In genomic region chr3:144689236-144689635, GRCm38 (mm10) we compare ENCODE assay signal across 8 mouse cellular contexts. TPM values are rescaled to one million over a fixed set of nuclear protein-coding genes. Genes with fewer than 3 reads are reported as not detected.
A peak's percentile ranks its signal among the peaks of the same experiment; 100 is the strongest.
DNase-seq lines count a peak whose midpoint lies in the region; ATAC-seq and TF ChIP-seq lines count a peak whose summit lies in the region.

No protein-coding gene starts in this region.

- ATAC-seq in kidney, embryonic 15.5 days (replicated peaks; ENCODE audit: low FRiP score), result peak; percentile 94
- ATAC-seq in common myeloid progenitor, adult 5-6 weeks (replicated peaks; ENCODE audit: low read depth, poor library complexity, severe bottlenecking), result peak; percentile 89
- peak; percentile 58; the same call in 1 of the 2 replicates for ATAC-seq in hindbrain, embryonic 13.5 days (ENCODE audit: low FRiP score)
- peak; percentile 95 for ATAC-seq in liver, postnatal 0 days
- peak; percentile 72; the same call in 1 of the 2 replicates for ATAC-seq in neural tube, embryonic 14.5 days (ENCODE audit: low read depth)

- no peak for TF ChIP-seq EP300 in liver, postnatal 0 days (IDR thresholded peaks at IDR 0.05; ENCODE audit: low read depth)

- H3K9me3 ChIP-seq in kidney, embryonic 15.5 days (replicated peaks), result no peaks in the 10 kb centered on the region
- H3K9me3 ChIP-seq in hindbrain, embryonic 13.5 days, result no peaks in the 10 kb centered on the region
- no peaks in the 10 kb centered on the region for H3K9me3 ChIP-seq in liver, postnatal 0 days (ENCODE audit: low read length)
- H3K9me3 ChIP-seq in neural tube, embryonic 14.5 days (ENCODE audit: control insufficient read depth, low read length), result no peaks in the 10 kb centered on the region

- H3K4me2 ChIP-seq in kidney, embryonic 15.5 days, result no peak overlapping the region
- no peak overlapping the region for H3K4me2 ChIP-seq in hindbrain, embryonic 13.5 days
- H3K4me2 ChIP-seq in liver, postnatal 0 days (ENCODE audit: low read depth, low read length), result no peak overlapping the region
- H3K4me2 ChIP-seq in neural tube, embryonic 14.5 days (ENCODE audit: low read depth, low read length), result no peak overlapping the region

- no peaks in the 10 kb centered on the region for H3K27me3 ChIP-seq in kidney, embryonic 15.5 days
- no peaks in the 10 kb centered on the region for H3K27me3 ChIP-seq in hindbrain, embryonic 13.5 days
- no peaks in the 10 kb centered on the region for H3K27me3 ChIP-seq in liver, postnatal 0 days (ENCODE audit: insufficient read depth, low read length)
- H3K27me3 ChIP-seq in neural tube, embryonic 14.5 days (ENCODE audit: control insufficient read depth, insufficient read depth, low read length), result no peaks in the 10 kb centered on the region

- no peak overlapping the region for H3K27ac ChIP-seq in kidney, embryonic 15.5 days
- H3K27ac ChIP-seq in hindbrain, embryonic 13.5 days, result no peak overlapping the region
- H3K27ac ChIP-seq in liver, postnatal 0 days (ENCODE audit: low read depth), result no peak overlapping the region
- H3K27ac ChIP-seq in neural tube, embryonic 14.5 days (ENCODE audit: low read depth, low read length), result no peak overlapping the region

- no peak overlapping the region for H3K4me3 ChIP-seq in kidney, embryonic 15.5 days (replicated peaks)
- no peak overlapping the region for H3K4me3 ChIP-seq in hindbrain, embryonic 13.5 days
- no peak overlapping the region for H3K4me3 ChIP-seq in liver, postnatal 0 days (ENCODE audit: low read depth, low read length)
- no peak overlapping the region for H3K4me3 ChIP-seq in neural tube, embryonic 14.5 days (ENCODE audit: low read depth, low read length)

- no peak overlapping the region for H3K9ac ChIP-seq in kidney, embryonic 15.5 days
- H3K9ac ChIP-seq in hindbrain, embryonic 13.5 days, result no peak overlapping the region
- H3K9ac ChIP-seq in liver, postnatal 0 days (replicated peaks), result no peak overlapping the region
- H3K9ac ChIP-seq in neural tube, embryonic 14.5 days (replicated peaks; ENCODE audit: low read depth, low read length), result no peak overlapping the region

- peaks cover 5% of the 10 kb centered on the region for H3K4me1 ChIP-seq in kidney, embryonic 15.5 days
- 0 out of 2 replicates have a peak, but pooled peaks cover 4% of the 10 kb centered on the region for H3K4me1 ChIP-seq in hindbrain, embryonic 13.5 days (replicated peaks)
- H3K4me1 ChIP-seq in liver, postnatal 0 days (ENCODE audit: insufficient read depth), result peaks cover 2% of the 10 kb centered on the region; the same call in 1 of the 2 replicates
- no peaks in the 10 kb centered on the region for H3K4me1 ChIP-seq in neural tube, embryonic 14.5 days (ENCODE audit: control insufficient read depth, insufficient read depth, low read length)

- 18% methylated on average over 11 of the region's 11 CpGs for WGBS in kidney, embryonic 15.5 days
- WGBS in hindbrain, embryonic 13.5 days, result 12% methylated on average over 11 of the region's 11 CpGs
- 33% methylated on average over 11 of the region's 11 CpGs for WGBS in liver, postnatal 0 days (ENCODE audit: insufficient replicate concordance)
- 14% methylated on average over 11 of the region's 11 CpGs for WGBS in neural tube, embryonic 14.5 days

- DNase-seq in kidney, adult 9 months, result no peak
- DNase-seq in liver, postnatal 0 days, result peak; percentile 83
- no peak for DNase-seq in frontal cortex, postnatal 10 days (ENCODE audit: low spot score in 2 of 2)
- DNase-seq in cerebellum, postnatal 36 days, result no peak

- peaks cover 48% of the 10 kb centered on the region for H3K36me3 ChIP-seq in kidney, embryonic 15.5 days
- peaks cover 56% of the 10 kb centered on the region for H3K36me3 ChIP-seq in hindbrain, embryonic 13.5 days
- H3K36me3 ChIP-seq in liver, postnatal 0 days (replicated peaks; ENCODE audit: insufficient read depth, low read length), result peaks cover 61% of the 10 kb centered on the region
- peaks cover 8% of the 10 kb centered on the region; the same call in 1 of the 2 replicates for H3K36me3 ChIP-seq in neural tube, embryonic 14.5 days (ENCODE audit: control insufficient read depth, insufficient read depth, low read length)

- peak; percentile 61 for TF ChIP-seq CTCF in liver, postnatal 0 days (IDR thresholded peaks at IDR 0.05; ENCODE audit: low read depth)

RNA-seq across cellular contexts. Expression of gene Sh3glb1, which starts 30.9 kb away (rescaled TPM):
- polyA plus RNA-seq in kidney, embryonic 15.5 days (2015; fragmentation: Nextera tagmentation; extraction: Ambion mirVana), result 92.7 and 104 TPM in 2 replicates
- total RNA-seq in common myeloid progenitor, adult 5-6 weeks (2017), result 37.5 and 51.9 TPM in 2 replicates
- 109 and 113 TPM in 2 replicates for polyA plus RNA-seq in hindbrain, embryonic 13.5 days (2015; fragmentation: Nextera tagmentation; extraction: Ambion mirVana)
- polyA plus RNA-seq in liver, postnatal 0 days (2015; fragmentation: Nextera tagmentation; extraction: Ambion mirVana), result 84.8 and 91.2 TPM in 2 replicates
- polyA plus RNA-seq in neural tube, embryonic 14.5 days (2014; fragmentation: Nextera tagmentation; extraction: Ambion mirVana), result 122 and 125 TPM in 2 replicates
